Mouse (Mus musculus) liver, postnatal 0 days (tissue): ENCODE measurements around the gene Ccdc138.

Source experiments
- CTCF ChIP-seq: sonication (generic); IDR thresholded peaks from 2 replicates; pipeline ENCODE4 v1.5.1; 2016; ENCODE audit warnings: antibody characterized with exemption, low read depth
- EP300 ChIP-seq: IDR thresholded peaks from 2 replicates; pipeline ENCODE4 v1.6.1; 2016; ENCODE audit warnings: antibody characterized with exemption, low read depth, mild to moderate bottlenecking

DNA sequence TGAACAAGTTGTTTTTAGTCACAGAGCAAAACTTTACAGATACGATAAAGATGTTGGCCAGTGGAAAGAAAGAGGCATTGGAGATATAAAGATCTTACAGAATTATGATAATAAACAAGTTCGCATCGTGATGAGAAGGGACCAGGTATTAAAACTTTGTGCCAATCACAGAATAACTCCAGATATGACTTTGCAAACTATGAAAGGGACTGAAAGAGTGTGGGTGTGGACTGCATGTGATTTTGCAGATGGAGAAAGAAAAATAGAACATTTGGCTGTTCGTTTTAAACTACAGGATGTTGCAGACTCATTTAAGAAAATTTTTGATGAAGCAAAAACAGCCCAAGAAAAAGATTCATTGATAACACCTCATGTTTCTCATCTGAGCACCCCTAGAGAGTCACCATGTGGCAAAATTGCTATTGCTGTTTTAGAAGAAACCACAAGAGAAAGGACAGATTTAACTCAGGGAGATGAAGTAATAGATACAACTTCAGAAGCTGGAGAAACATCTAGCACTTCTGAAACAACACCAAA is 17.7 kb upstream of the Ccdc138 start:
- TF ChIP-seq CTCF (no peak), EP300 (no peak)
